ENCODE assay signal across 27 mouse cellular contexts in the genomic region with DNA sequence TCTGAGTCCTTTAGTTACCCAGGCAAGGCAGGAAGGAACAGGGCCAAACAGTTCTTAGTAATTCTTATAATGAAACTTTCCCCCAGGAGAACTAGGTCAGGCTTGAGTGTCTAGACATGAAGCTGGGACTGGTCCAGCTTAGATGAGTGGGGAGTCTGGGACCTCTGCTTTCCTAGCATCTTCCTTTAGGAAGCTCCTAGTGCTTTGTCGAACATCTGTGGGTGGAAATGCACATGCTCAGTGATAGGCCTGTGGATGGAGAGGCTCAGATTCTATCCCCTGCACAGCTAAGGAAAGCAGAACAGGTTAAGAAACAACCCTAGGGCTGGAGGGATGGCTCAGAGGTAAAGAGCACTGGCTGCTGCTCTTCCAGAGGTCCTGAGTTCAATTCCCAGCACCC. TPM values are rescaled to one million over a fixed set of nuclear protein-coding genes. Genes with fewer than 3 reads are reported as not detected.
DNase-seq lines count a peak whose midpoint lies in the region; ATAC-seq lines count a peak whose summit lies in the region.
"Had no signal": no experiment of that assay in that cellular context is flagged by ENCODE, and none has a peak within 500 bp of the region (broad histone marks: within the 10 kb centered on the region; RNA-seq: fewer than 3 reads in every experiment).

No protein-coding gene starts in this region.

- WGBS in hindbrain, embryonic 13.5 days: 89% methylated on average over 1 of the region's 1 CpGs

- DNase-seq in frontal cortex, postnatal 25 days (ENCODE audit: low spot score in 2 of 2): no peak
- DNase-seq in heart, adult 11 months: peak; percentile 46
- DNase-seq in heart, adult 9 months (ENCODE audit: low spot score in 2 of 2): no peak
- DNase-seq in Muller cell, postnatal 12 days (ENCODE audit: inconsistent ontology term): peak; percentile 49
- peak; percentile 57 for DNase-seq in brain, adult 2 months (ENCODE audit: low read depth, low spot score)
- DNase-seq: adrenal gland, adult 8-10 months; adrenal gland, postnatal 14 days; adrenal gland, postnatal 36 days; cerebellum, adult 11 months; cerebellum, adult 18-20 months; cerebellum, adult 8-10 months; cerebellum, adult 9-11 months; cerebellum, postnatal 14 days; cerebellum, postnatal 36 days; embryo, embryonic 11 days had no signal

- no peaks in the 10 kb centered on the region for H3K9me3 ChIP-seq in hindbrain, embryonic 13.5 days
- H3K9me3 ChIP-seq: embryonic facial prominence, embryonic 12.5 days; embryonic facial prominence, embryonic 15.5 days; forebrain, embryonic 10.5 days; forebrain, embryonic 12.5 days had no signal

- no peaks in the 10 kb centered on the region for H3K4me1 ChIP-seq in hindbrain, embryonic 13.5 days (replicated peaks)
- H3K4me1 ChIP-seq: embryonic facial prominence, embryonic 12.5 days; embryonic facial prominence, embryonic 15.5 days; forebrain, embryonic 10.5 days; forebrain, embryonic 12.5 days had no signal

- H3K27ac ChIP-seq in hindbrain, embryonic 13.5 days: no peak overlapping the region
- H3K27ac ChIP-seq: embryonic facial prominence, embryonic 12.5 days; embryonic facial prominence, embryonic 15.5 days; forebrain, embryonic 10.5 days; forebrain, embryonic 12.5 days had no signal

- H3K9ac ChIP-seq in hindbrain, embryonic 13.5 days: no peak overlapping the region
- H3K9ac ChIP-seq: embryonic facial prominence, embryonic 12.5 days; embryonic facial prominence, embryonic 15.5 days; forebrain, embryonic 12.5 days had no signal

- peak; percentile 78; the same call in 1 of the 2 replicates for ATAC-seq in frontal cortex, adult (ENCODE audit: low TSS enrichment)
- no peak for ATAC-seq in hindbrain, embryonic 13.5 days (ENCODE audit: low FRiP score)
- ATAC-seq: activated CD4-positive, CD25-positive, alpha-beta regulatory T cell, adult 4 months; forebrain, embryonic 14.5 days; forebrain, embryonic 16.5 days; Patski had no signal

- H3K27me3 ChIP-seq in hindbrain, embryonic 13.5 days: no peaks in the 10 kb centered on the region
- H3K27me3 ChIP-seq: embryonic facial prominence, embryonic 12.5 days; embryonic facial prominence, embryonic 15.5 days; forebrain, embryonic 12.5 days; Patski had no signal

- H3K36me3 ChIP-seq in hindbrain, embryonic 13.5 days: peaks cover 57% of the 10 kb centered on the region

- H3K4me3 ChIP-seq in hindbrain, embryonic 13.5 days: no peak overlapping the region
- H3K4me3 ChIP-seq: embryonic facial prominence, embryonic 12.5 days; embryonic facial prominence, embryonic 15.5 days; erythroblast, embryonic 14.5 days; forebrain, embryonic 10.5 days; forebrain, embryonic 12.5 days had no signal

- no peak overlapping the region for H3K4me2 ChIP-seq in hindbrain, embryonic 13.5 days
- H3K4me2 ChIP-seq: embryonic facial prominence, embryonic 12.5 days; embryonic facial prominence, embryonic 15.5 days; forebrain, embryonic 12.5 days had no signal

RNA-seq across cellular contexts. Expression of a gene that starts 11.1 kb away (rescaled TPM):
- polyA plus RNA-seq in hindbrain, embryonic 13.5 days (2015; fragmentation: Nextera tagmentation; extraction: Ambion mirVana): 18.0 and 19.1 TPM in 2 replicates

RNA-seq across cellular contexts. Expression of a gene that starts 34.1 kb away (rescaled TPM):
- polyA plus RNA-seq in hindbrain, embryonic 13.5 days (2015; fragmentation: Nextera tagmentation; extraction: Ambion mirVana): 2.4 and 3.1 TPM in 2 replicates
- polyA plus RNA-seq: activated CD4-positive, CD25-positive, alpha-beta regulatory T cell, adult 4 months; C2C12; erythroblast, embryonic 14.5 days; Patski had no signal

RNA-seq across cellular contexts. Expression of a gene that starts 43.6 kb away (rescaled TPM):
- not detected in 2 replicates for polyA plus RNA-seq in hindbrain, embryonic 13.5 days (2015; fragmentation: Nextera tagmentation; extraction: Ambion mirVana)
- polyA plus RNA-seq: activated CD4-positive, CD25-positive, alpha-beta regulatory T cell, adult 4 months; C2C12; embryonic facial prominence, embryonic 12.5 days; erythroblast, embryonic 14.5 days; forebrain, embryonic 10.5 days; forebrain, embryonic 14.5 days; forebrain, embryonic 16.5 days; Patski had no signal

Comparison
In these comparisons a context has a peak if more than half of its experiments do, and no peak if none do; other contexts are left out.
1. DNase-seq: peak in heart, adult 11 months (single experiment), Muller cell, postnatal 12 days (single experiment) and brain, adult 2 months (single experiment); none in frontal cortex, postnatal 25 days (0 of 2) and heart, adult 9 months (0 of 2).